Mouse (Mus musculus) lung, embryonic 16.5 days (tissue): ENCODE measurements around the gene Nlrx1. TPM values are rescaled to one million over a fixed set of nuclear protein-coding genes. Genes with fewer than 3 reads are reported as not detected.
A peak's percentile ranks its signal among the peaks of the same experiment; 100 is the strongest.

Experiments used
- ATAC-seq: fragments of 200-750 bp; cut with Nextera tagmentation; 2 replicates; pipeline ENCODE4 v1.8.0; 2017; ENCODE audit warnings: low read depth, mild to moderate bottlenecking, moderate library complexity
- H3K27ac ChIP-seq: fragments of 300-500 bp; sonication (generic); 2 replicates; pipeline ENCODE4 v1.5.1; 2014; ENCODE audit warnings: mild to moderate bottlenecking, control low read depth, low read length
- H3K27me3 ChIP-seq: fragments of 300-500 bp; sonication (generic); 2 replicates; pipeline ENCODE4 v1.6.1; 2014; ENCODE audit warnings: low read depth, low read length, mixed read lengths; ENCODE audit not compliant: control insufficient read depth, insufficient read depth
- H3K36me3 ChIP-seq: fragments of 300-500 bp; sonication (generic); 2 replicates; pipeline ENCODE4 v1.6.1; 2014; ENCODE audit warnings: low read length; ENCODE audit not compliant: control insufficient read depth, insufficient read depth
- H3K4me1 ChIP-seq: fragments of 300-500 bp; sonication (generic); replicated peaks from 2 replicates; pipeline ENCODE4 v1.6.1; 2014; ENCODE audit warnings: low read length, mixed read lengths; ENCODE audit not compliant: control insufficient read depth, insufficient read depth
- H3K4me2 ChIP-seq: fragments of 300-500 bp; sonication (generic); 2 replicates; pipeline ENCODE4 v1.6.1; 2014; ENCODE audit warnings: low read depth, low read length, control low read depth
- H3K4me3 ChIP-seq: fragments of 300-500 bp; sonication (generic); 2 replicates; pipeline ENCODE4 v1.5.1; 2014; ENCODE audit warnings: mild to moderate bottlenecking, low read length, control low read depth
- H3K9ac ChIP-seq: fragments of 300-500 bp; sonication (generic); 2 replicates; pipeline ENCODE4 v1.6.1; 2014; ENCODE audit warnings: low read length, control low read depth
- H3K9me3 ChIP-seq: fragments of 300-500 bp; sonication (generic); 2 replicates; pipeline ENCODE4 v1.6.1; 2016; ENCODE audit warnings: low read length; ENCODE audit not compliant: control insufficient read depth
- WGBS: fragments of 180-500 bp; shearing (Covaris S2); extraction: QIAGEN DNeasy Blood & Tissue Kit; methylation state at CpG from one replicate; pipeline ENCODE4 v1.1.7; 2014; 5-methylcytosine and 5-hydroxymethylcytosine counted together
- polyA plus RNA-seq: library from polyadenylated mRNA; unstranded; fragments of >200 nt; fragmentation: Nextera tagmentation; extraction: Ambion mirVana; gene quantifications from 2 replicates; pipeline ENCODE4 v1.2.1, GENCODE M21; 2015

Gene Nlrx1
- polyA plus RNA-seq, 1 experiment from 2014 or later = 10.4 TPM

DNA sequence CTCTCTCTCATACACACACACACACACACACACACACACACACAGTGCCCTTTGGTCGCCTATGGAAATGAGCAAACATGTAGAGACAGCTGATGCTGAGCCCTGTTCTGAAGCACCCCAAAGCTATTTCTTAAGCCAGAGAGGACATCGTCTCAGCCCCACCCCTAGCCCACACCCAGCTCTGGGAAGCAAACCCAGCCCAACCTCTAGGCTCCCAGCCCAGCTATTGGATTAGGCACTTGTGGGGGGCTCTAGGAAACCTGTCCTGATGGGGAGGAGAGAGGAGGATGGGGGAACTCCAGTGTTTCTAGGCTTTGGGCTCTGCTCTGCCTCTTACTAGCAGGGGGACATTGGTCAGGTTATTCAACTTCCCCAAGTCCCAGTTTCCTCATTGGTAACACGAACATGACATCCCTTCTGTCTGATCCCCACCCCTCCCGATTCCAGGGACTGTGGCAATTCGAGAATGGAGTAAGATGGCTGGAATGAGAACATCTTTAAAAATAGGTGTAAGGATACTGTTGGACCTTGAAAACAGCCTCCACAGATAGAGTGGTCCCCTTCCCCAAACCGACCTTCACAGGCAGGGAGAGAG lies 18.0 kb upstream of the Nlrx1 start:
- no peak overlapping the region for H3K4me3 ChIP-seq
- no peaks in the 10 kb centered on the region for H3K36me3 ChIP-seq
- H3K9me3 ChIP-seq = no peaks in the 10 kb centered on the region
- peaks cover 18% of the 10 kb centered on the region for H3K27me3 ChIP-seq
- no peak overlapping the region for H3K9ac ChIP-seq
- peaks cover 19% of the 10 kb centered on the region for H3K4me1 ChIP-seq
- H3K27ac ChIP-seq = no peak overlapping the region
- WGBS = 19% methylated on average over 6 of the region's 6 CpGs
- ATAC-seq = no peak
- H3K4me2 ChIP-seq = no peak overlapping the region

DNA sequence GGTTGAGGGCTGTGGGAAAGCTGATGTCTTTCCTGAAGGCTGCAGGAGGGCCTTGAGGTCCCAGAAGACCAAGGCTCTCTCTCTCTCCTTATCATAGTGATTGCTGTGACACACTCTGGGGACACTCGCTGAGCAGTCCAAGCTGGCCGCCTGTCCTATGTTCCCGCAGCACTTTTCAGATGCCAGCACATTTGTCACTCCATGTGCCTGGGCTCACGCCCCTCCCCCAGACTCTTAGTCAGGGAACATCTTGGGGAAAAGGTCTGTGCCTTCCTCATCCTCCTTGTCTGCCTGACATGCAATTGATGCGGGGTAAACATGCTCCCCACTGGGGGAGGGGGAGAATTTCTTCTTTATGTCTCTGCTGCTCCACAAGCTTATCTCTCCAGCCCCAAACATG lies 14.8 kb upstream of the Nlrx1 start:
- 37% methylated on average over 5 of the region's 5 CpGs for whole genome bisulfite sequencing

DNA sequence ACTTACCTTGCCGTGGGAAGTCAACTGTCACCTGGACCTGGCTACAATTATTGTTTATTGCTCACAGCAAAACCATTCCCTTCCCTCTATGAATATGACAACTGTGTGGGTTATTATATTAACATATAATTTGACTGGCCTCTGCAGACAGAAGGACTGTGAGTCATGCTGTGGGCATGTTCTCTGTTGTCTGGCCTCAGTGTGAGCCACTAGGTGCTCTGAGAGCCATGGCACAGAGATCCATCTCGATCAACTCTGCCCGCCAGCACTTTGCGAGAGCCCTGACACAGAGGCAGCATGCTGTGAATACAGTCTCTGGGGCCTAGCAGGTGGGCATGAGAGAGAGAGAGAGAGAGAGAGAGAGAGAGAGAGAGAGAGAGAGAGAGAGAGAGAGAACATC lies 1.6 kb upstream of the Nlrx1 start:
- no peak overlapping the region for H3K4me2 ChIP-seq
- no peak overlapping the region for H3K27ac ChIP-seq
- H3K4me3 ChIP-seq = no peak overlapping the region
- H3K4me1 ChIP-seq = peaks cover 11% of the 10 kb centered on the region
- no peaks in the 10 kb centered on the region for H3K36me3 ChIP-seq
- 83% methylated on average over 4 of the region's 4 CpGs for WGBS
- no peak for ATAC-seq
- H3K9ac ChIP-seq = no peak overlapping the region
- no peaks in the 10 kb centered on the region for H3K9me3 ChIP-seq
- no peaks in the 10 kb centered on the region for H3K27me3 ChIP-seq

More for the DNA sequence above, 14.8 kb upstream of the Nlrx1 start:
- Histone ChIP-seq H3K9me3 (no peaks in the 10 kb centered on the region), H3K4me3 (no peak overlapping the region), H3K9ac (no peak overlapping the region), H3K36me3 (no peaks in the 10 kb centered on the region), H3K4me1 (peaks cover 10% of the 10 kb centered on the region; the same call in 1 of the 2 replicates), H3K27ac (no peak overlapping the region), H3K4me2 (no peak overlapping the region), H3K27me3 (peaks cover 12% of the 10 kb centered on the region)
- ATAC-seq = no peak

DNA sequence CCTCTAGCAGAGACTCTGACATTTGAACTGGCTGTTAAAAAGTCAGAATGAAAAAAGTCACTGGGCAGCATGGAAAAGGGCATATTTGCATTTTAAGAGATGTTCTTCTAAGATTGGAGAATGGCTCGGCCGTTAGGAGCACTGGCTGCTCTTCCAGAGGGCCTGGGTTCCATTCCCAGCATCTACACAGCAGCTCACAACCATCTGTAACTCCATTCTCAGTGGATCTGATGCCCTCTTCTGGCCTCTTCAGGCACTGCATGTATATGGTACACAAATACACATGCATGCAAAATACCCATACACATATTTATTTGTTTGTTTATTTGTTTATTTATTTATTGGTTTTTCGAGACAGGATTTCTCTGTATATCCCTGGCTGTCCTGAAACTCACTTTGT lies 678 bp upstream of the Nlrx1 start:
- ATAC-seq = no peak
- H3K27me3 ChIP-seq = no peaks in the 10 kb centered on the region
- H3K4me1 ChIP-seq = peaks cover 11% of the 10 kb centered on the region
- H3K27ac ChIP-seq = no peak overlapping the region
- 79% methylated on average over 3 of the region's 3 CpGs for WGBS
- no peaks in the 10 kb centered on the region for H3K9me3 ChIP-seq
- H3K36me3 ChIP-seq = no peaks in the 10 kb centered on the region
- H3K4me3 ChIP-seq = no peak overlapping the region
- H3K9ac ChIP-seq = no peak overlapping the region
- no peak overlapping the region for H3K4me2 ChIP-seq

DNA sequence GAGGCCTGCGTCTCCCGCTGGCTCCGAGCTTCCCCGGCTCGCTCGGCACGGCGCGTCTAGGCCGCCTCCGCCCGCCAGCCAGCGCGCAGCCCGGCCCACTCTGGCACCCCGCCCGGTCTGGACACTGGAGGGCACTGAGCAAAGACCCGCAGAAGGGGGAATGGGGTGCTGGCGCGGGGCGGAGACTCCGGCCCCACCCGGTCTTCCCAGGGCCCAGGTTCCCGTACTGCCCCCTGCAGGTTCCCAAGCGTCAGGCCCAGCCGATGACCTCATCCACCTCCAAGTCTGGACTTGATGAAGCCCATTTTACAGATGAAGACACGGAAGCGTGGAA lies 405 bp downstream of the Nlrx1 start:
- peaks cover 5% of the 10 kb centered on the region; the same call in 1 of the 2 replicates for H3K36me3 ChIP-seq
- ATAC-seq = peak; percentile 97
- H3K27ac ChIP-seq = peak overlapping the region; percentile 77
- peaks cover 11% of the 10 kb centered on the region for H3K4me1 ChIP-seq
- WGBS = 5% methylated on average over 25 of the region's 28 CpGs
- H3K9me3 ChIP-seq = no peaks in the 10 kb centered on the region
- peak overlapping the region; percentile 86 for H3K9ac ChIP-seq
- H3K4me3 ChIP-seq = peak overlapping the region; percentile 54
- H3K27me3 ChIP-seq = no peaks in the 10 kb centered on the region
- H3K4me2 ChIP-seq = peak overlapping the region; percentile 77

DNA sequence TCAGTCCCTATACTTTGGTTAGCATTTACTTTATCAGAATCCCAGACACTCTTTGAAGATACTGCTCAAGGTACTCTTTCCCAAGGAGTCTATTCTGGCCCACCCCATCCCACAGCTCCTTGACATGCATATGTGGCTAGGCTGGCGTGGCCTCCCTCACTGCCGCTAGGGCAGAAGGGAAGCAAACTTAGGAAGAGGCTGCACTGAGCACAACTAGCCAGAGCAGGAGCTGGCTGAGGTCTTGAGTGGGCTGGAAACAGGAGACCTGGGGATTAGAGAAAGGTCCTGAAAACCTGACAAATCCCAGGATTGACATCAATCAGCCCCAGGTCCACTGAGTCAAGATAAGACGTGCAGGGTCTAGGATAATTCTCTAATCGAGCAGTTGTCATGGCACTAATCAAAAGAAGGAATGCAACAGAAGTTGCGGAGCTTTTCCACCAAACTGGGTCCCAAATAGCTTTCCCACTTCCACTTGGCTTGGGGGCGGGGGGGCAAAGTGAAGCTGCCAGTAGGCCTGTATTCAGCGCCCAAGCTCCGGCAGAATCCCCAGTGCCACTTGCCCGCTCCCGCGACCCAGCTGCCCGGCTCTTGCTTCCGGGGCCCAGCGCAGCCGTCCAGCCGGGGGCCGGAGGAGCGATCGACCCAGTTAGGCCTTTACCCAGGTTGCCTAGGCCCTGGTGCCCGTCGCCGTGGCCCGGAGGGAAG lies 926 bp downstream of the Nlrx1 start:
- Histone ChIP-seq H3K9ac (peak overlapping the region; percentile 86), H3K4me2 (peak overlapping the region; percentile 77), H3K9me3 (no peaks in the 10 kb centered on the region), H3K36me3 (peaks cover 5% of the 10 kb centered on the region; the same call in 1 of the 2 replicates), H3K4me3 (peak overlapping the region; percentile 54), H3K27me3 (no peaks in the 10 kb centered on the region), H3K27ac (peak overlapping the region; percentile 77), H3K4me1 (peaks cover 11% of the 10 kb centered on the region)
- peak; percentile 57 for ATAC-seq
- WGBS = 6% methylated on average over 23 of the region's 23 CpGs

DNA sequence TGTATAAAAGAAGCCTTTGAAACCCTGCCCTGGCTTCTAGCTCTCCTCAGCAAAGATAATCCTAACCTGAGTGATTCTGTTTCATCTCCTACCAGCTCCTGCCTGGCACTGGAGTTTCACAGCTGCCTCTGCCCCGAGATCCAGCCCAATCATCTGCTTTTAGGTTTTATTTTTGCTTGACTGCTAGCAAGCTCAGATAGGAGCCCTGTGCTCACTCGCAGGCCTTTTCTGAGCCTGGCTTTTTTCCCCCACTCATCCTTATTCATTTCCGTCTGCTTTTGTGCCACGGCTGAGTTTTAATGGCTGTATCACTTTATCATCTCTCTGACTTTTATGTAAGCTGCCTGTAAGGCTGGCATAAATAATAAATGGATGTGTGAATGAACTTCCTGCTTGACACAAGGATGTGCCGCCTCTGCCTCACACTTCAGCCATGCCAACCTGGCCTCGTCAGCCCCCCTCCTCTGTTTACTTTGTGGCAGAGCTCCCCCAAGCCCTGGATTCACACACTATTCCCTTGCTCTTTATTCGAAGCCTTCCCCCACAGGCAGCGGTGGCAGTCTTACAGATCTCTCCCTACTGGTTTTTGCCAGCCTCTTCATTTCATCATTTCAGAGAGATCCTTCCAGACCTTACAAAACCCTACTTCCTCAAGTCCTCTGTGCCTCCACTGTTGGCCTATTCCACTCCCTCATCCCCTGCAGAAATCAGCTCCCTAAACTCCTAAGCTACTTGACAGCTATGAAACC lies 1.7 kb downstream of the Nlrx1 start:
- Histone ChIP-seq H3K9ac (peak overlapping the region; percentile 86), H3K4me3 (no peak overlapping the region; the same call in 1 of the 2 replicates), H3K9me3 (no peaks in the 10 kb centered on the region), H3K36me3 (peaks cover 5% of the 10 kb centered on the region; the same call in 1 of the 2 replicates), H3K4me1 (peaks cover 11% of the 10 kb centered on the region), H3K27ac (0 out of 2 replicates have a peak overlapping the region, but pooled peaks have one; percentile 0), H3K27me3 (no peaks in the 10 kb centered on the region), H3K4me2 (peak overlapping the region; percentile 77)
- WGBS = 36% methylated on average over 8 of the region's 8 CpGs
- ATAC-seq = no peak

DNA sequence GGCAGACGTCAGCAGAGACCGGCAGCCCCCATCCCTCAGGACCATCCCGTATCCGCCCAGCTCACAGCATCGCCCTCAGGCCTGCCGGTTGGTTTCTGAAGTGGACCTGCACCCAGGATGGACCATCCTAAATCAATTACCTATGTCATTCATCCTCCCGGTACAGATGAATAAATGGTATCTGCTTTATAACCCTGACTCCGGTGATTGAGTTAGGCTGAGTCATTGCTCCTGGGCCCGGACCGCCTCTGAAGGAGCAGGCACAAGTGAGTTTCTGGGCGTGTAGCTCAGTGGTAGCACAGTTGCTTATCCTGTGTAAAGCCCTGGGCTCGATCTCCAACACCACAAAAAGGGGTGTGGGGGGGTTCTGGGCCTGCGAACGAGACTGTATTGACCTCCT lies 7.0 kb downstream of the Nlrx1 start:
- Histone ChIP-seq H3K4me2 (no peak overlapping the region), H3K27me3 (no peaks in the 10 kb centered on the region), H3K36me3 (peaks cover 5% of the 10 kb centered on the region; the same call in 1 of the 2 replicates), H3K4me3 (no peak overlapping the region), H3K9me3 (no peaks in the 10 kb centered on the region), H3K9ac (no peak overlapping the region), H3K4me1 (peaks cover 1% of the 10 kb centered on the region; the same call in 1 of the 2 replicates), H3K27ac (no peak overlapping the region)
- WGBS = 81% methylated on average over 14 of the region's 14 CpGs
- no peak for ATAC-seq

DNA sequence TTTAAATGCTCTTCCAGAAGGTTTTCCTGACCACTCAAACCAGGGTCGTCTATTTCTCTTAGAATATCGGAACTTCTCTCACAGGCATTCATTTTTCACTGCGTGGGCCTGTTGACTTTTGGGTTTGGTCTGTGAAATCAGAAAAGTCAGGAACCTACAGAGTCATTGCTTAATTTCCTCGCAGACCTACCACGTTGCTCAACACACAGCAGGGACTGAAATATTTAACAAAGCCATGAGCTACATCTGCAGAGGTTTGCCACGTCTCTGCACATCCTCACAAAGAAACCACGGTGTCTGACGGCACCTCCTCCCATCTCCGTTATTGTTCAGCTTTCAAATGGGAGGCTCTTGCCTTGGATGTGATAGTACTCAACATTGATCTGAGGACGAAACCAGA lies 9.4 kb downstream of the Nlrx1 start:
- Histone ChIP-seq H3K9ac (no peak overlapping the region), H3K4me3 (no peak overlapping the region), H3K4me2 (no peak overlapping the region), H3K9me3 (no peaks in the 10 kb centered on the region), H3K27me3 (no peaks in the 10 kb centered on the region), H3K27ac (no peak overlapping the region), H3K4me1 (peaks cover 3% of the 10 kb centered on the region), H3K36me3 (peaks cover 5% of the 10 kb centered on the region; the same call in 1 of the 2 replicates)
- no peak for ATAC-seq
- WGBS = 71% methylated on average over 10 of the region's 10 CpGs
